Mouse (Mus musculus) stomach, postnatal 0 days (tissue): ENCODE data around the gene Mmp2.

Experiments
- CTCF ChIP-seq: IDR thresholded peaks from 2 replicates; pipeline ENCODE4 v1.5.1; 2016; ENCODE audit warnings: antibody characterized with exemption, low read depth, mild to moderate bottlenecking, moderate library complexity
- EP300 ChIP-seq: optimal IDR thresholded peaks from 2 replicates; pipeline ENCODE3; 2016; ENCODE audit warnings: antibody characterized with exemption

- TF ChIP-seq CTCF (no peak), EP300 (no peak)
Measured at GRCm38 (mm10) chr8:92855171-92855894, 28.2 kb downstream of the Mmp2 start, which contains the start of gene Lpcat2.
